Mouse (Mus musculus): ENCODE results near the gene Usp2. TPM values are rescaled to one million over a fixed set of nuclear protein-coding genes. Genes with fewer than 3 reads are reported as not detected.

The Usp2 gene
- polyA plus RNA-seq, 1 experiment from 2014 or later: 18.6 TPM

GRCm38 (mm10) chr9:44085276-44085675 lies 18.5 kb downstream of the Usp2 start:
- Histone ChIP-seq H3K4me3 (ENCODE audit: low read length) (peak overlapping the region; percentile 64), H3K27ac (ENCODE audit: low read depth, low read length) (no peak overlapping the region), H3K9ac (ENCODE audit: low read depth, low read length) (peak overlapping the region; percentile 76), H3K27me3 (replicated peaks; ENCODE audit: control insufficient read depth, insufficient read depth, low read length) (peaks cover 13% of the 10 kb centered on the region), H3K9me3 (ENCODE audit: control insufficient read depth, low read length) (no peaks in the 10 kb centered on the region), H3K4me2 (ENCODE audit: low read length) (peak overlapping the region; percentile 100), H3K4me1 (ENCODE audit: control insufficient read depth, insufficient read depth, low read depth, low read length) (peaks cover 24% of the 10 kb centered on the region), H3K36me3 (ENCODE audit: control insufficient read depth, insufficient read depth, low read length) (no peaks in the 10 kb centered on the region)
- ATAC-seq: peak; percentile 16; the same call in 1 of the 2 replicates
- WGBS: 3% methylated on average over 10 of the region's 10 CpGs

- Histone ChIP-seq H3K36me3 (ENCODE audit: control insufficient read depth, insufficient read depth, low read length) (no peaks in the 10 kb centered on the region; the same call in 1 of the 2 replicates), H3K9me3 (ENCODE audit: control insufficient read depth, low read length) (no peaks in the 10 kb centered on the region), H3K27ac (ENCODE audit: low read depth, low read length) (no peak overlapping the region), H3K4me1 (ENCODE audit: control insufficient read depth, insufficient read depth, low read depth, low read length) (peaks cover 24% of the 10 kb centered on the region), H3K4me2 (ENCODE audit: low read length) (peak overlapping the region; percentile 100), H3K9ac (ENCODE audit: low read depth, low read length) (no peak overlapping the region), H3K27me3 (replicated peaks; ENCODE audit: control insufficient read depth, insufficient read depth, low read length) (peaks cover 13% of the 10 kb centered on the region), H3K4me3 (ENCODE audit: low read length) (peak overlapping the region; percentile 64; the same call in 1 of the 2 replicates)
- 56% methylated on average over 15 of the region's 15 CpGs for WGBS
- ATAC-seq: peak; percentile 38; the same call in 1 of the 2 replicates
Observed at GRCm38 (mm10) chr9:44085741-44086665, 19.2 kb downstream of the Usp2 start.

GRCm38 (mm10) chr9:44086960-44087359 lies 20.1 kb downstream of the Usp2 start:
- H3K4me1 ChIP-seq (ENCODE audit: control insufficient read depth, insufficient read depth, low read depth, low read length): peaks cover 24% of the 10 kb centered on the region
- peaks cover 13% of the 10 kb centered on the region for H3K27me3 ChIP-seq (replicated peaks; ENCODE audit: control insufficient read depth, insufficient read depth, low read length)
- H3K9ac ChIP-seq (ENCODE audit: low read depth, low read length): no peak overlapping the region
- H3K9me3 ChIP-seq (ENCODE audit: control insufficient read depth, low read length): no peaks in the 10 kb centered on the region
- no peak overlapping the region for H3K4me3 ChIP-seq (ENCODE audit: low read length)
- H3K27ac ChIP-seq (ENCODE audit: low read depth, low read length): no peak overlapping the region
- no peak overlapping the region for H3K4me2 ChIP-seq (ENCODE audit: low read length)
- no peaks in the 10 kb centered on the region; the same call in 1 of the 2 replicates for H3K36me3 ChIP-seq (ENCODE audit: control insufficient read depth, insufficient read depth, low read length)
- no peak for ATAC-seq
- 53% methylated on average over 10 of the region's 10 CpGs for WGBS

- no peak for ATAC-seq
- no peaks in the 10 kb centered on the region; the same call in 1 of the 2 replicates for H3K36me3 ChIP-seq (ENCODE audit: control insufficient read depth, insufficient read depth, low read length)
- H3K9me3 ChIP-seq (ENCODE audit: control insufficient read depth, low read length): no peaks in the 10 kb centered on the region
- 14% methylated on average over 15 of the region's 15 CpGs for WGBS
- no peak overlapping the region for H3K27ac ChIP-seq (ENCODE audit: low read depth, low read length)
- H3K4me3 ChIP-seq (ENCODE audit: low read length): no peak overlapping the region
- H3K4me2 ChIP-seq (ENCODE audit: low read length): no peak overlapping the region
- H3K9ac ChIP-seq (ENCODE audit: low read depth, low read length): peak overlapping the region; percentile 5; the same call in 1 of the 2 replicates
- peaks cover 24% of the 10 kb centered on the region for H3K4me1 ChIP-seq (ENCODE audit: control insufficient read depth, insufficient read depth, low read depth, low read length)
- peaks cover 13% of the 10 kb centered on the region for H3K27me3 ChIP-seq (replicated peaks; ENCODE audit: control insufficient read depth, insufficient read depth, low read length)
Observed at GRCm38 (mm10) chr9:44087761-44088455, 21.1 kb downstream of the Usp2 start.

GRCm38 (mm10) chr9:44088877-44089608 lies 22.2 kb downstream of the Usp2 start:
- no peak overlapping the region for H3K4me3 ChIP-seq (ENCODE audit: low read length)
- no peak overlapping the region for H3K9ac ChIP-seq (ENCODE audit: low read depth, low read length)
- peaks cover 13% of the 10 kb centered on the region for H3K27me3 ChIP-seq (replicated peaks; ENCODE audit: control insufficient read depth, insufficient read depth, low read length)
- no peaks in the 10 kb centered on the region for H3K9me3 ChIP-seq (ENCODE audit: control insufficient read depth, low read length)
- 70% methylated on average over 12 of the region's 12 CpGs for WGBS
- no peak overlapping the region for H3K27ac ChIP-seq (ENCODE audit: low read depth, low read length)
- no peak overlapping the region for H3K4me2 ChIP-seq (ENCODE audit: low read length)
- peaks cover 21% of the 10 kb centered on the region for H3K4me1 ChIP-seq (ENCODE audit: control insufficient read depth, insufficient read depth, low read depth, low read length)
- no peak for ATAC-seq
- H3K36me3 ChIP-seq (ENCODE audit: control insufficient read depth, insufficient read depth, low read length): no peaks in the 10 kb centered on the region; the same call in 1 of the 2 replicates

GRCm38 (mm10) chr9:44093612-44094503 lies 27.0 kb downstream of the Usp2 start:
- ATAC-seq: peak; percentile 69
- H3K4me1 ChIP-seq (ENCODE audit: control insufficient read depth, insufficient read depth, low read depth, low read length): peaks cover 6% of the 10 kb centered on the region
- H3K36me3 ChIP-seq (ENCODE audit: control insufficient read depth, insufficient read depth, low read length): no peaks in the 10 kb centered on the region; the same call in 1 of the 2 replicates
- WGBS: 27% methylated on average over 24 of the region's 24 CpGs
- peak overlapping the region; percentile 58 for H3K4me2 ChIP-seq (ENCODE audit: low read length)
- H3K4me3 ChIP-seq (ENCODE audit: low read length): peak overlapping the region; percentile 24
- H3K27ac ChIP-seq (ENCODE audit: low read depth, low read length): no peak overlapping the region
- no peaks in the 10 kb centered on the region for H3K27me3 ChIP-seq (replicated peaks; ENCODE audit: control insufficient read depth, insufficient read depth, low read length)
- no peaks in the 10 kb centered on the region for H3K9me3 ChIP-seq (ENCODE audit: control insufficient read depth, low read length)
- no peak overlapping the region for H3K9ac ChIP-seq (ENCODE audit: low read depth, low read length)

GRCm38 (mm10) chr9:44094737-44095136 lies 27.9 kb downstream of the Usp2 start:
- Histone ChIP-seq H3K4me1 (ENCODE audit: control insufficient read depth, insufficient read depth, low read depth, low read length) (peaks cover 6% of the 10 kb centered on the region), H3K36me3 (ENCODE audit: control insufficient read depth, insufficient read depth, low read length) (no peaks in the 10 kb centered on the region; the same call in 1 of the 2 replicates), H3K4me2 (ENCODE audit: low read length) (no peak overlapping the region), H3K9ac (ENCODE audit: low read depth, low read length) (no peak overlapping the region), H3K9me3 (ENCODE audit: control insufficient read depth, low read length) (no peaks in the 10 kb centered on the region), H3K27ac (ENCODE audit: low read depth, low read length) (no peak overlapping the region), H3K27me3 (replicated peaks; ENCODE audit: control insufficient read depth, insufficient read depth, low read length) (no peaks in the 10 kb centered on the region), H3K4me3 (ENCODE audit: low read length) (no peak overlapping the region)
- no peak for ATAC-seq
- 91% methylated on average over 3 of the region's 3 CpGs for WGBS

- Histone ChIP-seq H3K4me1 (ENCODE audit: control insufficient read depth, insufficient read depth, low read depth, low read length) (peaks cover 6% of the 10 kb centered on the region), H3K4me2 (ENCODE audit: low read length) (no peak overlapping the region), H3K27ac (ENCODE audit: low read depth, low read length) (no peak overlapping the region), H3K27me3 (replicated peaks; ENCODE audit: control insufficient read depth, insufficient read depth, low read length) (no peaks in the 10 kb centered on the region), H3K4me3 (ENCODE audit: low read length) (no peak overlapping the region), H3K9me3 (ENCODE audit: control insufficient read depth, low read length) (no peaks in the 10 kb centered on the region), H3K9ac (ENCODE audit: low read depth, low read length) (no peak overlapping the region), H3K36me3 (ENCODE audit: control insufficient read depth, insufficient read depth, low read length) (no peaks in the 10 kb centered on the region; the same call in 1 of the 2 replicates)
- ATAC-seq: no peak
- 82% methylated on average over 9 of the region's 9 CpGs for WGBS
Observed at GRCm38 (mm10) chr9:44095781-44096180, 29.0 kb downstream of the Usp2 start.

All from hindbrain, embryonic 16.5 days (tissue).